ENCODE assay signal across 8 mouse cellular contexts in the genomic region with DNA sequence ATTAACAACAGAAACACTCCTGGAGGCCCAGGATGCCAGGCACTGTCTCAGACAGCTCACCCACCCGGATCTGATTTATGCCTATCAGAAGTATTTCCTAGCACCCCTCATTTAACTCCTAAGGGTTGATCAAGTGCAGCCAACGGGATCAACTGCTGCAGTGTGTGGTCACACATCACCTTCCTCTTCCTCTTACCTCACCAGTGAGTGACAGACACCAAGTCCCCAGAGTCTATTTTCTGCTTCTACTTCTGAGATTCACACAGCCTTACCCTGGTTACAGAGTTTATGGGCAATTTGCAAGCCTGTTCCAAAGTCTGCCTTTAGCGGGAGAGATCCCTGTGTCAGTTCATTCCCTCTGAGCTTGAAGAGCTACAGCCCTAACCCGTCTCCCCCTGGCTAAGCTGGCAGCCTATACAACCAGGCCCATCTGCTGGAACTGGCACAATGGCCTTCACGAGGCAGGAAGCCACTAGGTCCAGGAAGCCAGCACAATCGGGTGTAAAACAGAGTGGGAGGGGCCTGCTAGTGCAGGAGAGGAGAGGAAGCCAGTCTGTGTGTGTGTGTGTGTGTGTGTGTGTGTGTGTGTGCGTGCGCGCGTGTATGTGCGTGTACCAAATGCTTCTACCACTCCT.
DNase-seq lines count a peak whose midpoint lies in the region; ATAC-seq and TF ChIP-seq lines count a peak whose summit lies in the region.

No protein-coding gene starts in this region.

- no peaks in the 10 kb centered on the region for H3K9me3 ChIP-seq in liver, postnatal 0 days (ENCODE audit: low read length)

- TF ChIP-seq POLR2A in brain, embryonic 14.5 days (IDR thresholded peaks at IDR 0.05; ENCODE audit: borderline replicate concordance, extremely low read depth, insufficient read depth, insufficient read length, poor library complexity, severe bottlenecking), result no peak

- peak overlapping the region; percentile 79 for H3K27ac ChIP-seq in liver, postnatal 0 days (ENCODE audit: low read depth)

- 43% methylated on average over 11 of the region's 11 CpGs for WGBS in liver, postnatal 0 days (ENCODE audit: insufficient replicate concordance)

- peak; percentile 81 for DNase-seq in brain, embryonic 14.5 days (ENCODE audit: low read depth)
- peak; percentile 60 for DNase-seq in liver, postnatal 0 days
- DNase-seq in spleen, adult 18-20 months, result peak; percentile 70 to 75
- no peak for DNase-seq in ovary, postnatal 10 days (ENCODE audit: low spot score)

- peaks cover 16% of the 10 kb centered on the region for H3K4me1 ChIP-seq in liver, postnatal 0 days (ENCODE audit: insufficient read depth)

- no peak for TF ChIP-seq CTCF in brain, embryonic 14.5 days (IDR thresholded peaks at IDR 0.05; ENCODE audit: borderline replicate concordance, extremely low read depth, insufficient read depth, insufficient read length)
- no peak for TF ChIP-seq CTCF in liver, postnatal 0 days (IDR thresholded peaks at IDR 0.05; ENCODE audit: low read depth)

- no peaks in the 10 kb centered on the region for H3K27me3 ChIP-seq in liver, postnatal 0 days (ENCODE audit: insufficient read depth, low read length)

- H3K36me3 ChIP-seq in liver, postnatal 0 days (replicated peaks; ENCODE audit: insufficient read depth, low read length), result 0 out of 2 replicates have a peak, but pooled peaks cover 3% of the 10 kb centered on the region

- H3K4me3 ChIP-seq in liver, postnatal 0 days (ENCODE audit: low read depth, low read length), result no peak overlapping the region

- peak; percentile 64 for ATAC-seq in CD4-positive, CD25-positive, alpha-beta regulatory T cell, adult 4 months
- ATAC-seq in granulocyte monocyte progenitor cell, adult 5-6 weeks (replicated peaks; ENCODE audit: poor library complexity, severe bottlenecking), result peak; percentile 66
- ATAC-seq in inflammation-experienced regulatory T-cells, adult 6 months, result peak; percentile 67
- ATAC-seq in liver, postnatal 0 days, result peak; percentile 66
- ATAC-seq in monocyte, adult 5-6 weeks (replicated peaks; ENCODE audit: insufficient number of reproducible peaks, low FRiP score, low TSS enrichment, poor library complexity, severe bottlenecking), result no peak; the same call in none of the 2 replicates

- no peak for TF ChIP-seq EP300 in liver, postnatal 0 days (IDR thresholded peaks at IDR 0.05; ENCODE audit: low read depth)

- no peak overlapping the region for H3K9ac ChIP-seq in liver, postnatal 0 days (replicated peaks)

- H3K4me2 ChIP-seq in liver, postnatal 0 days (ENCODE audit: low read depth, low read length), result 0 out of 2 replicates have a peak overlapping the region, but pooled peaks have one; percentile 18
